Mouse (Mus musculus) right cerebral cortex, adult 18-20 months (tissue): Measurements from ENCODE around the gene Rbms3.
A peak's percentile ranks its signal among the peaks of the same experiment; 100 is the strongest.

Experiments
- DNase-seq: peaks from one replicate; pipeline ENCODE4 v3.0.0; 2022; ENCODE audit warnings: mixed read lengths

The Rbms3 gene

GRCm38 (mm10) chr9:117178366-117178765, 451.3 kb downstream of the Rbms3 start:
- DNase-seq = no peak

- DNase-seq = no peak
Observed at GRCm38 (mm10) chr9:117172526-117172925, 457.2 kb downstream of the Rbms3 start.

GRCm38 (mm10) chr9:117169196-117169595, 460.5 kb downstream of the Rbms3 start:
- DNase-seq = no peak

- DNase-seq = no peak
Observed at GRCm38 (mm10) chr9:117163143-117163542, 466.6 kb downstream of the Rbms3 start.

GRCm38 (mm10) chr9:117161150-117161549, 468.6 kb downstream of the Rbms3 start:
- DNase-seq = no peak

- DNase-seq = no peak
Observed at GRCm38 (mm10) chr9:117156330-117156905, 473.3 kb downstream of the Rbms3 start.

GRCm38 (mm10) chr9:117154590-117154989, 475.1 kb downstream of the Rbms3 start:
- no peak for DNase-seq

GRCm38 (mm10) chr9:117153686-117154274, 475.9 kb downstream of the Rbms3 start:
- no peak for DNase-seq

- DNase-seq = peak; percentile 35
Observed at GRCm38 (mm10) chr9:117151951-117152350, 477.8 kb downstream of the Rbms3 start.

GRCm38 (mm10) chr9:117144057-117144723, 485.5 kb downstream of the Rbms3 start:
- DNase-seq = peak; percentile 24

GRCm38 (mm10) chr9:117139971-117140370, 489.7 kb downstream of the Rbms3 start:
- DNase-seq = no peak

- DNase-seq = no peak
Observed at GRCm38 (mm10) chr9:117136410-117136809, 493.3 kb downstream of the Rbms3 start.

GRCm38 (mm10) chr9:117134043-117134442, 495.7 kb downstream of the Rbms3 start:
- no peak for DNase-seq

GRCm38 (mm10) chr9:117126816-117127215, 502.9 kb downstream of the Rbms3 start:
- no peak for DNase-seq

- DNase-seq = no peak
Observed at GRCm38 (mm10) chr9:117125844-117126243, 503.9 kb downstream of the Rbms3 start.

- no peak for DNase-seq
Observed at GRCm38 (mm10) chr9:117121572-117121971, 508.1 kb downstream of the Rbms3 start.

- DNase-seq = peak; percentile 19
Observed at GRCm38 (mm10) chr9:117117181-117117729, 512.5 kb downstream of the Rbms3 start.

- no peak for DNase-seq
Observed at GRCm38 (mm10) chr9:117115609-117116008, 514.1 kb downstream of the Rbms3 start.

GRCm38 (mm10) chr9:117113592-117113991, 516.1 kb downstream of the Rbms3 start:
- DNase-seq = no peak

- DNase-seq = no peak
Observed at GRCm38 (mm10) chr9:117107926-117108325, 521.8 kb downstream of the Rbms3 start.

GRCm38 (mm10) chr9:117102198-117102930, 527.3 kb downstream of the Rbms3 start:
- DNase-seq = no peak

- DNase-seq = no peak
Observed at GRCm38 (mm10) chr9:117100181-117100580, 529.5 kb downstream of the Rbms3 start.

- no peak for DNase-seq
Observed at GRCm38 (mm10) chr9:117093551-117093950, 536.2 kb downstream of the Rbms3 start.
